Mouse (Mus musculus): ENCODE measurements around the gene Pakap.

- TF ChIP-seq POLR2A (IDR thresholded peaks at IDR 0.05; ENCODE audit: borderline replicate concordance, low read depth, low read length) (no peak), CTCF (IDR thresholded peaks at IDR 0.05; ENCODE audit: low read depth, low read length) (no peak)
These were observed 233.3 kb downstream of the Pakap start for GRCm38 (mm10) chr4:57801239-57801638.

All from bone marrow macrophage, adult 2 months (primary cell).